Mouse (Mus musculus): ENCODE measurements around the gene Rpl36a.

DNA sequence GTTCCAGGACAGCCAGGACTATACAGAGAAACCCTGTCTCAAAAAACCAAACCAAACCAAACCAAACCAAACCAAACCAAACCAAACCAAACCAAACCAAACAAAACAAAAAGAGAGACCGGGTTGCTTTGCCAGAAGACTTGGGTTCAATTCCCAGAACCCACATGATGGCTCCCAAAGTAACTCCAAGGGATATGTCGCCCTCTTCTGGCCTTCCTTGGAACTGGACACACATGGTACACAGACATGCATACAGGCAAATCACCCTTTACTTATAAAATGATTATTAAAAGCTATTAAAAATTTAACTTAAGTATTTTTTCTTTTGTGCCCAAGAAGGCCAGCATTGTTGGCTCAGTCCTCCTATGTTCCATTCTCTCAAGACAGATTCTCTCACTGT is 28.9 kb downstream of the Rpl36a start:
- no peak for TF ChIP-seq CTCF (IDR thresholded peaks at IDR 0.05; ENCODE audit: borderline replicate concordance, control insufficient read depth, extremely low read depth, insufficient read depth, low read length, poor library complexity)
- TF ChIP-seq POLR2A (IDR thresholded peaks at IDR 0.05; ENCODE audit: control insufficient read depth, extremely low read depth, insufficient read depth, low read length, poor library complexity) = no peak

All from thymus, adult 2 months (tissue).